Mouse (Mus musculus) ES-E14 (cell line): ENCODE results near the gene Il1r1.

Source experiments
- CHD2 ChIP-seq: IDR thresholded peaks from 2 replicates; pipeline ENCODE4 v1.6.1; 2014; ENCODE audit warnings: mild to moderate bottlenecking, low read depth, low read length, inconsistent platforms
- MAFK ChIP-seq: IDR thresholded peaks from 2 replicates; pipeline ENCODE4 v1.6.1; 2014; ENCODE audit warnings: mild to moderate bottlenecking, low read depth, low read length, inconsistent platforms; ENCODE audit not compliant: insufficient read depth
- ZNF384 ChIP-seq: IDR thresholded peaks from 2 replicates; pipeline ENCODE4 v1.6.1; 2012; ENCODE audit warnings: low read depth, low read length, inconsistent platforms

DNA sequence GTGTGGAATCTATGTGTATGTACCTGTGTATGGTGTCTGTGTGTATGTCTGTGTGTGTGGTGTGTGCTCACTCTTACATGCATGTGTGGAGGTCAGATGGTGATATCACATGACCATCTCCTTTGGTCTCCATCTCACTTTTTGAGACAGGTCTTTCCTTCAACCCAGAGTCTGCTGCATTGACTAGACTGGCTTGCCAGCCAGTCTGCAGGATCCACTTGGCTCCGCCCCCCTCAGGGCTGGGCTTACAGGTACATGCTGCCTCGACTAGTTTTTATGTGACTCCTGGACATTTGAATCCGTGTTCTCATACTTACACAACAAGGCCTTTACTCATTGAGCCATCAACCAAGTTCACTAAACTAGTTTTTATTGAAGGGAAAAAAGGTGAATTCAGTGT, 6.2 kb downstream of the Il1r1 start:
- TF ChIP-seq MAFK (no peak), ZNF384 (no peak), CHD2 (no peak)
